Mouse (Mus musculus) A20 (cell line): ENCODE results near the gene Crtam.

Experiments used
- DNase-seq: peaks from one replicate; pipeline ENCODE4 v3.0.0-alpha.2; 2011; ENCODE audit warnings: low read depth, low spot score

Crtam gene

GRCm38 (mm10) chr9:41004415-41004814, at the start of gene Crtam:
Gene Crtam (minus strand): TSS chr9:41004628.
- no peak for DNase-seq

GRCm38 (mm10) chr9:41054166-41054565, 49.7 kb upstream of the Crtam start:
- no peak for DNase-seq

- DNase-seq = no peak
Measured at GRCm38 (mm10) chr9:41053478-41053877, 49.0 kb upstream of the Crtam start.

- no peak for DNase-seq
Measured at GRCm38 (mm10) chr9:41051080-41051932, 46.9 kb upstream of the Crtam start.

- no peak for DNase-seq
Measured at GRCm38 (mm10) chr9:41050331-41051079, 46.1 kb upstream of the Crtam start.

- no peak for DNase-seq
Measured at GRCm38 (mm10) chr9:41049282-41049681, 44.9 kb upstream of the Crtam start.

- no peak for DNase-seq
Measured at GRCm38 (mm10) chr9:41048820-41049219, 44.4 kb upstream of the Crtam start.

- no peak for DNase-seq
Measured at GRCm38 (mm10) chr9:41048216-41048615, 43.8 kb upstream of the Crtam start.

- DNase-seq = no peak
Measured at GRCm38 (mm10) chr9:41047654-41048053, 43.2 kb upstream of the Crtam start.

GRCm38 (mm10) chr9:41044626-41045025, 40.2 kb upstream of the Crtam start:
- DNase-seq = peak; percentile 65

- DNase-seq = no peak
Measured at GRCm38 (mm10) chr9:41043641-41044040, 39.2 kb upstream of the Crtam start.

GRCm38 (mm10) chr9:41041404-41041803, 37.0 kb upstream of the Crtam start:
- no peak for DNase-seq

- no peak for DNase-seq
Measured at GRCm38 (mm10) chr9:41038150-41038664, 33.8 kb upstream of the Crtam start.

- DNase-seq = no peak
Measured at GRCm38 (mm10) chr9:41031590-41032489, 27.4 kb upstream of the Crtam start.

GRCm38 (mm10) chr9:41029827-41030226, 25.4 kb upstream of the Crtam start:
- peak; percentile 16 for DNase-seq

- DNase-seq = peak; percentile 62
Measured at GRCm38 (mm10) chr9:41028470-41028869, 24.0 kb upstream of the Crtam start.

GRCm38 (mm10) chr9:41021690-41022089, 17.3 kb upstream of the Crtam start:
- no peak for DNase-seq

- DNase-seq = no peak
Measured at GRCm38 (mm10) chr9:41020486-41020885, 16.1 kb upstream of the Crtam start.

GRCm38 (mm10) chr9:41014512-41014911, 10.1 kb upstream of the Crtam start:
- no peak for DNase-seq

- no peak for DNase-seq
Measured at GRCm38 (mm10) chr9:41012456-41012855, 8.0 kb upstream of the Crtam start.
